Mouse (Mus musculus): ENCODE results near the gene Pnkd. TPM values are rescaled to one million over a fixed set of nuclear protein-coding genes. Genes with fewer than 3 reads are reported as not detected.
A peak's percentile ranks its signal among the peaks of the same experiment; 100 is the strongest.

The Pnkd gene
- polyA plus RNA-seq, 1 experiment from 2014 or later, result 167 TPM

DNA sequence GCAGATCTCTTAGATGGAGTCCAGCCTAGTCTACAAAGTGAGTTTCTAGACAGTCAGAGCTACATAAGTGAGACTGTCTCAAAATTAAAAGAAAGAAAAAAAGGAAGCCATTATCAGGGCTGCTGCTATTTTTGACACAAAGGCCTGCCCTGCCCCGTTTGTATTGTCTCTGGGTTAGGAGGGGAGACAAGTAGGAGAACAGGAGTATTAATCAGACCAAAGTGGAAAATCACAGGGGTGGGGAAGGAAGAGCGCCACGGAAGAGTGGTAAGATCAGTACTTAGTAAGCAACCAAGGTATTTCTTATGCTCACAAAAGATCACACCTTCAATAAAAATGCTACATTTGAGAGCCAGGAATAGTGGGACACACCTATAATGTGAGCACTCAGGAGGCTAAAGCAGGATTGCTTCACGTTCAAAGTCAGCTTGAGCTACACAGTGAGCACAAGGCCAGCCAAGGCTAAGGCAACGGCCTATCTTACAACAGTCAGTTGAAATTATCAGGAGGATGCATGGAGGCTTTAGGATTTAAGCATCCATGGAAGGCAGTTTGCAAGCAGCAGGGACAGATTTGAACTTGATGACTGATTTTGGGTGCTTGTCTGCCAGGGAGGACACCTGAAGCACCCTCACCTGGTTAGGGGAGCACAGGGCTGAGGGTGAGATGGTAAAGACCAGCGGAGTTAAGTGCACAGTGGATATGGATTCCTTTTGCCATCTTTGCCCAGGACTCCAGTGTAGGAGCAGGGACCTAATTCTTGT is 15.8 kb downstream of the Pnkd start:
- no peak for ATAC-seq
- H3K36me3 ChIP-seq (ENCODE audit: control insufficient read depth, insufficient read depth, low read length), result no peaks in the 10 kb centered on the region
- no peak overlapping the region for H3K4me2 ChIP-seq (ENCODE audit: low read length)
- H3K9ac ChIP-seq (ENCODE audit: low read depth, low read length), result no peak overlapping the region
- no peak overlapping the region for H3K27ac ChIP-seq (ENCODE audit: low read depth, low read length)
- H3K9me3 ChIP-seq (ENCODE audit: control insufficient read depth, low read length), result no peaks in the 10 kb centered on the region
- H3K4me1 ChIP-seq (ENCODE audit: control insufficient read depth, insufficient read depth, low read depth, low read length), result peaks cover 26% of the 10 kb centered on the region
- H3K4me3 ChIP-seq (ENCODE audit: low read length), result no peak overlapping the region
- peaks cover 7% of the 10 kb centered on the region for H3K27me3 ChIP-seq (replicated peaks; ENCODE audit: control insufficient read depth, insufficient read depth, low read length)
- WGBS, result 89% methylated on average over 6 of the region's 6 CpGs

GRCm38 (mm10) chr1:74302229-74302628 is 17.5 kb downstream of the Pnkd start:
- Histone ChIP-seq H3K27ac (ENCODE audit: low read depth, low read length) (no peak overlapping the region), H3K27me3 (replicated peaks; ENCODE audit: control insufficient read depth, insufficient read depth, low read length) (peaks cover 7% of the 10 kb centered on the region), H3K4me2 (ENCODE audit: low read length) (no peak overlapping the region), H3K9ac (ENCODE audit: low read depth, low read length) (no peak overlapping the region), H3K9me3 (ENCODE audit: control insufficient read depth, low read length) (no peaks in the 10 kb centered on the region), H3K4me3 (ENCODE audit: low read length) (no peak overlapping the region), H3K4me1 (ENCODE audit: control insufficient read depth, insufficient read depth, low read depth, low read length) (peaks cover 10% of the 10 kb centered on the region; the same call in 1 of the 2 replicates), H3K36me3 (ENCODE audit: control insufficient read depth, insufficient read depth, low read length) (no peaks in the 10 kb centered on the region)
- no peak for ATAC-seq
- WGBS, result 90% methylated on average over 7 of the region's 7 CpGs

DNA sequence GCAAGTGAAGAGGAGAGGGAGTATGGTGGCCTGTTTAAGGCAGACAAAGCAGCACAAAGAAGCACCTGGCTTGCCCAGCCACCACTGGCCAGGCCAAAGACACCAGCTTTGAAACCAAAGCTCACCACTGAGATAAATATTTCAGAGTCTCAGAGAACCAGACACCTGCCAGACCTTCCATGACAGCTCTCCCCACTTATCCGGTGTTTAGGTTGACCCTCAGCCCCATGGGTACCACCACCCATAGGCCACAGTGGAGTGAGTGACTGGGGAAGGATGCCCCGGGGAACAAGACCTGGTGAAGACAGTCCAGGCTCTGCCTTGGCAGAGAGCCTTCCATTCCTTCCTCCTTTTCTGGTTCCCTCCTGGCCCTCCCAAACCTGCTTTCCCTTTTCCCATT is 18.1 kb downstream of the Pnkd start:
- WGBS, result 83% methylated on average over 2 of the region's 2 CpGs
- Histone ChIP-seq H3K9ac (ENCODE audit: low read depth, low read length) (no peak overlapping the region), H3K4me1 (ENCODE audit: control insufficient read depth, insufficient read depth, low read depth, low read length) (peaks cover 9% of the 10 kb centered on the region; the same call in 1 of the 2 replicates), H3K36me3 (ENCODE audit: control insufficient read depth, insufficient read depth, low read length) (no peaks in the 10 kb centered on the region), H3K27ac (ENCODE audit: low read depth, low read length) (no peak overlapping the region), H3K27me3 (replicated peaks; ENCODE audit: control insufficient read depth, insufficient read depth, low read length) (peaks cover 7% of the 10 kb centered on the region), H3K9me3 (ENCODE audit: control insufficient read depth, low read length) (no peaks in the 10 kb centered on the region), H3K4me3 (ENCODE audit: low read length) (no peak overlapping the region), H3K4me2 (ENCODE audit: low read length) (peak overlapping the region; percentile 71; the same call in 1 of the 2 replicates)
- ATAC-seq, result no peak

DNA sequence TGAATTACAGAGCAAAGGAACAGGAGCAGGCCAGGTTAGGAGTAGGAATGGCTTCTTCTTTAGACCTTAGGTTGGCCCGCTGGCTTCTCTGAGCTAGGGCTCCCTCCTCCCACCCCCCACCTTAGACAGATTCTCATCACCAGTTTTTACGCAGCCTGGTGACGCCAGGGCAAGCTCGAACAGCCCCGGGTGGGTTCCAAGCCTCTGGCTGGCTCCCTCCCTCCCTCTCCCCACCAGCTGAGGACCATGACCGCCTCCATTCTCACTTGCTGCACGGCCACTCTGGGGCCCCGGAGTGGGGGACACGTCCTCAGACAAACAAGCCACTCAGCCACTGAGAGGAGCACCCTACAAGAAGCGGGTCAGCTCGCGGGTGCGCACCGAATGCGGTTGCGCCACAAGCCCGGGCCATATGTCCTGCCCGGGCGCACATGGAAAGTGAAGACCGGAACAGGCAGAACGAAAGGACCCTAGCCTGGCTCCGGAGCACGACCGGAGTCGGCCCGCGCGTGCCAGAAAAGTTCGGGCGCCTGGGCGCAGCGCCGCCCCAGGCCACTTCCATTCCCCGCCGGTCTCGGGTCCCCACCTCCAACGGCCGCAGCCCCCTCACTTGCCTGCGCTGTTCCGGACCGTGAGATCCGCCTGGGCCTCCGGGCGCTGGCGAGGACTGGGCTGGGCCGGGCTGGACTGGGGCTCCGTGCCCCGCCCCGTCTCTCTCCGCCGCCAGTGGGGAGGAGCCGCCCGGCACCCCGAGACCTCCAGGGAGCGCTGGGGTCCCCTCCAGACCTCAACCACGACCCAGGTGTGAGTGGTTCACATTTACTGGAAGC is 19.0 kb downstream of the Pnkd start:
- no peaks in the 10 kb centered on the region for H3K36me3 ChIP-seq (ENCODE audit: control insufficient read depth, insufficient read depth, low read length)
- 2% methylated on average over 48 of the region's 56 CpGs for WGBS
- no peaks in the 10 kb centered on the region for H3K9me3 ChIP-seq (ENCODE audit: control insufficient read depth, low read length)
- H3K27ac ChIP-seq (ENCODE audit: low read depth, low read length), result peak overlapping the region; percentile 67
- peak overlapping the region; percentile 52 for H3K4me3 ChIP-seq (ENCODE audit: low read length)
- peak overlapping the region; percentile 62 for H3K9ac ChIP-seq (ENCODE audit: low read depth, low read length)
- ATAC-seq, result peak; percentile 87
- H3K27me3 ChIP-seq (replicated peaks; ENCODE audit: control insufficient read depth, insufficient read depth, low read length), result peaks cover 7% of the 10 kb centered on the region
- peaks cover 9% of the 10 kb centered on the region; the same call in 1 of the 2 replicates for H3K4me1 ChIP-seq (ENCODE audit: control insufficient read depth, insufficient read depth, low read depth, low read length)
- peak overlapping the region; percentile 71 for H3K4me2 ChIP-seq (ENCODE audit: low read length)

- peak overlapping the region; percentile 52 for H3K4me3 ChIP-seq (ENCODE audit: low read length)
- peak overlapping the region; percentile 67 for H3K27ac ChIP-seq (ENCODE audit: low read depth, low read length)
- 15% methylated on average over 12 of the region's 12 CpGs for WGBS
- no peaks in the 10 kb centered on the region for H3K9me3 ChIP-seq (ENCODE audit: control insufficient read depth, low read length)
- H3K9ac ChIP-seq (ENCODE audit: low read depth, low read length), result peak overlapping the region; percentile 62
- no peaks in the 10 kb centered on the region for H3K36me3 ChIP-seq (ENCODE audit: control insufficient read depth, insufficient read depth, low read length)
- peak overlapping the region; percentile 71 for H3K4me2 ChIP-seq (ENCODE audit: low read length)
- no peak for ATAC-seq
- peaks cover 6% of the 10 kb centered on the region; the same call in 1 of the 2 replicates for H3K4me1 ChIP-seq (ENCODE audit: control insufficient read depth, insufficient read depth, low read depth, low read length)
- peaks cover 7% of the 10 kb centered on the region for H3K27me3 ChIP-seq (replicated peaks; ENCODE audit: control insufficient read depth, insufficient read depth, low read length)
Observed at GRCm38 (mm10) chr1:74304339-74304790, 19.6 kb downstream of the Pnkd start.

DNA sequence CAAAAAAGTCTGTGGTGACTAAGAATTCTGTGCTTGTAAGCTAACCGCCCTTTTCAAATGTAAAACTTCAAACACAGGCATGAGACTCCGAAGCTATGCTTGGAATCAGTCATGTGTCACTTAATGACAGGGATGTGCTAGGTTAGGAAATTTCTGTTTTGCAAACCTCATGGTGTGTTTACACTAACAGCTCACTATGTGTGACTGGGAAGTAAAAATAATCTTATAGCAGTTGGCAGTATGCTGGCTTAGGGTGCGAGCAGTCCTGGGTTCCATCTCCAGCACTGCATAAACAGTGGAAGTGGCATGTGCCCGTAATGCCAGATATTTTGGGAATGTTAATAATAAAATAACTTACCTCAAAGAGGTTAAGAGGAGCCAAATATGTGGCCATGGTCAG is 20.2 kb downstream of the Pnkd start:
- Histone ChIP-seq H3K4me1 (ENCODE audit: control insufficient read depth, insufficient read depth, low read depth, low read length) (peaks cover 6% of the 10 kb centered on the region; the same call in 1 of the 2 replicates), H3K9ac (ENCODE audit: low read depth, low read length) (no peak overlapping the region), H3K27me3 (replicated peaks; ENCODE audit: control insufficient read depth, insufficient read depth, low read length) (peaks cover 7% of the 10 kb centered on the region), H3K4me2 (ENCODE audit: low read length) (no peak overlapping the region), H3K36me3 (ENCODE audit: control insufficient read depth, insufficient read depth, low read length) (no peaks in the 10 kb centered on the region), H3K4me3 (ENCODE audit: low read length) (no peak overlapping the region), H3K27ac (ENCODE audit: low read depth, low read length) (no peak overlapping the region), H3K9me3 (ENCODE audit: control insufficient read depth, low read length) (no peaks in the 10 kb centered on the region)
- 77% methylated on average over 4 of the region's 4 CpGs for WGBS
- no peak for ATAC-seq

DNA sequence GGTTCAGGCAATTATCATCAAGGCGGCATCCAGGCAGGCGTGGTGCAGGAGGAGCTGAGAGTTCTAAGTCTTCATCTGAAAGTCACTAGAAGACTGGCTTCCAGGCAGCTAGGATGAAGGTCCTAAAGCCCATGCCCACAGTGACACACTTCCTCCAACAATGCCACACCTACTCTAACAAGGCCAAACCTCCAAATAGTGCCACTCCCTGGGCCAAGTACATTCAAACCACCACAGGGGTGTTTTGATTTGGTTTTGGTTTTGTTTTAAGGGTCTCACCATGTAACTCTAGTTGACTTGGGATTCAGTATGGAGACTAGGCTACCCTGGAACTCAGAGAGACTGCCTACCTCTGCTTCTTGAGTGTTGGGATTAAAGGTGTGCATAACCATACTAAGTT is 20.8 kb downstream of the Pnkd start, which contains the start of gene Tmbim1:
Tmbim1 (minus strand) TSS at position 101 of the 400 bp plus-strand sequence.
- H3K4me2 ChIP-seq (ENCODE audit: low read length), result peak within 1 kb of the TSS; percentile 71
- ATAC-seq, result no peak
- no peak within 1 kb of the TSS for H3K9ac ChIP-seq (ENCODE audit: low read depth, low read length)
- H3K4me1 ChIP-seq (ENCODE audit: control insufficient read depth, insufficient read depth, low read depth, low read length), result peaks cover 6% of the 10 kb centered on the region; the same call in 1 of the 2 replicates
- H3K4me3 ChIP-seq (ENCODE audit: low read length), result no peak within 1 kb of the TSS; the same call in 1 of the 2 replicates
- WGBS, result 91% methylated on average over 2 of the region's 2 CpGs
- H3K36me3 ChIP-seq (ENCODE audit: control insufficient read depth, insufficient read depth, low read length), result no peaks in the 10 kb centered on the region
- H3K27me3 ChIP-seq (replicated peaks; ENCODE audit: control insufficient read depth, insufficient read depth, low read length), result peaks cover 7% of the 10 kb centered on the region
- no peak within 1 kb of the TSS for H3K27ac ChIP-seq (ENCODE audit: low read depth, low read length)
- no peaks in the 10 kb centered on the region for H3K9me3 ChIP-seq (ENCODE audit: control insufficient read depth, low read length)

- Histone ChIP-seq H3K4me1 (ENCODE audit: control insufficient read depth, insufficient read depth, low read depth, low read length) (peaks cover 6% of the 10 kb centered on the region; the same call in 1 of the 2 replicates), H3K4me2 (ENCODE audit: low read length) (no peak overlapping the region), H3K36me3 (ENCODE audit: control insufficient read depth, insufficient read depth, low read length) (no peaks in the 10 kb centered on the region), H3K9ac (ENCODE audit: low read depth, low read length) (no peak overlapping the region), H3K9me3 (ENCODE audit: control insufficient read depth, low read length) (no peaks in the 10 kb centered on the region), H3K4me3 (ENCODE audit: low read length) (no peak overlapping the region), H3K27ac (ENCODE audit: low read depth, low read length) (no peak overlapping the region), H3K27me3 (replicated peaks; ENCODE audit: control insufficient read depth, insufficient read depth, low read length) (peaks cover 7% of the 10 kb centered on the region)
- WGBS, result 91% methylated on average over 1 of the region's 1 CpGs
- ATAC-seq, result no peak
Observed at GRCm38 (mm10) chr1:74307146-74307545, 22.4 kb downstream of the Pnkd start.
